12 mouse cellular contexts compared by ENCODE assay signal in genomic region chr6:108410771-108411170, GRCm38 (mm10).
DNase-seq lines count a peak whose midpoint lies in the region; ATAC-seq and TF ChIP-seq lines count a peak whose summit lies in the region.
"Had no signal": no experiment of that assay in that cellular context is flagged by ENCODE, and none has a peak within 500 bp of the region (broad histone marks: within the 10 kb centered on the region; RNA-seq: fewer than 3 reads in every experiment).

No protein-coding gene starts in this region.

- no peaks in the 10 kb centered on the region for H3K9me3 ChIP-seq in lung, embryonic 16.5 days (ENCODE audit: control insufficient read depth, low read length)
- H3K9me3 ChIP-seq in midbrain, postnatal 0 days (ENCODE audit: low read length), result no peaks in the 10 kb centered on the region
- H3K9me3 ChIP-seq: limb, embryonic 13.5 days; megakaryocyte, embryonic 14.5 days had no signal

- H3K27ac ChIP-seq in gastrocnemius, adult 2 months, result peak overlapping the region; percentile 38; the same call in 1 of the 2 replicates
- H3K27ac ChIP-seq in lung, embryonic 16.5 days (ENCODE audit: low read length), result peak overlapping the region; percentile 36; the same call in 1 of the 2 replicates
- no peak overlapping the region for H3K27ac ChIP-seq in midbrain, postnatal 0 days (ENCODE audit: low read depth, low read length)
- H3K27ac ChIP-seq: limb, embryonic 13.5 days had no signal

- ATAC-seq in lung, embryonic 16.5 days (ENCODE audit: low read depth), result peak; percentile 68
- no peak for ATAC-seq in monocyte, adult 5-6 weeks (replicated peaks; ENCODE audit: insufficient number of reproducible peaks, low FRiP score, low TSS enrichment, poor library complexity, severe bottlenecking)
- ATAC-seq in midbrain, postnatal 0 days (ENCODE audit: low FRiP score), result no peak
- ATAC-seq: activated CD4-positive, CD25-positive, alpha-beta regulatory T cell, adult 4 months had no signal

- no peak overlapping the region for H3K4me3 ChIP-seq in gastrocnemius, adult 2 months
- H3K4me3 ChIP-seq in lung, embryonic 16.5 days (ENCODE audit: low read length), result no peak overlapping the region
- H3K4me3 ChIP-seq in midbrain, postnatal 0 days (ENCODE audit: low read depth, low read length), result no peak overlapping the region
- H3K4me3 ChIP-seq: limb, embryonic 13.5 days; megakaryocyte, embryonic 14.5 days had no signal

- 35% methylated on average over 16 of the region's 16 CpGs for WGBS in lung, embryonic 16.5 days
- whole genome bisulfite sequencing in midbrain, postnatal 0 days, result 83% methylated on average over 16 of the region's 16 CpGs

- intact Hi-C loops in gastrocnemius, adult 2 months (cut with DNase I), result no loop called here

- peak; percentile 52 for DNase-seq in gastrocnemius, adult 2 months
- no peak for DNase-seq in gastrocnemius, adult 18-20 months (ENCODE audit: low spot score)
- peak; percentile 25 for DNase-seq in right cerebral cortex, adult 18-20 months
- DNase-seq in right cerebral cortex, postnatal 10 days (ENCODE audit: low spot score in 2 of 2), result no peak
- DNase-seq in midbrain, postnatal 0 days (ENCODE audit: low spot score), result no peak
- no peak for DNase-seq in urinary bladder, postnatal 14 days (ENCODE audit: low spot score)
- DNase-seq: cerebellum, postnatal 36 days had no signal

- H3K4me2 ChIP-seq in lung, embryonic 16.5 days (ENCODE audit: low read depth, low read length), result no peak overlapping the region
- no peak overlapping the region for H3K4me2 ChIP-seq in midbrain, postnatal 0 days (ENCODE audit: low read depth, low read length, poor library complexity, severe bottlenecking)
- H3K4me2 ChIP-seq: limb, embryonic 13.5 days had no signal

- H3K4me1 ChIP-seq in lung, embryonic 16.5 days (replicated peaks; ENCODE audit: control insufficient read depth, insufficient read depth, low read length), result peaks cover 3% of the 10 kb centered on the region
- H3K4me1 ChIP-seq in midbrain, postnatal 0 days (ENCODE audit: insufficient read depth, low read length), result no peaks in the 10 kb centered on the region
- H3K4me1 ChIP-seq: limb, embryonic 13.5 days; megakaryocyte, embryonic 14.5 days had no signal

- H3K27me3 ChIP-seq in lung, embryonic 16.5 days (ENCODE audit: control insufficient read depth, insufficient read depth, low read depth, low read length), result no peaks in the 10 kb centered on the region
- H3K27me3 ChIP-seq in midbrain, postnatal 0 days (ENCODE audit: insufficient read depth, low read length), result no peaks in the 10 kb centered on the region
- H3K27me3 ChIP-seq: limb, embryonic 13.5 days; megakaryocyte, embryonic 14.5 days had no signal

- H3K9ac ChIP-seq in lung, embryonic 16.5 days (ENCODE audit: low read length), result 0 out of 2 replicates have a peak overlapping the region, but pooled peaks have one; percentile 16
- H3K9ac ChIP-seq in midbrain, postnatal 0 days (replicated peaks; ENCODE audit: low read length, poor library complexity, severe bottlenecking), result no peak overlapping the region
- H3K9ac ChIP-seq: limb, embryonic 13.5 days had no signal

- peaks cover 2% of the 10 kb centered on the region for H3K36me3 ChIP-seq in lung, embryonic 16.5 days (ENCODE audit: control insufficient read depth, insufficient read depth, low read length)
- no peaks in the 10 kb centered on the region for H3K36me3 ChIP-seq in midbrain, postnatal 0 days (ENCODE audit: insufficient read depth, low read length)

- TF ChIP-seq CTCF in gastrocnemius, adult 2 months (IDR thresholded peaks at IDR 0.05), result no peak
- no peak for TF ChIP-seq CTCF in midbrain, postnatal 0 days (IDR thresholded peaks at IDR 0.05)

Comparison
In these comparisons a context has a peak if more than half of its experiments do, and no peak if none do; other contexts are left out.
1. DNase-seq: peak in gastrocnemius, adult 2 months (single experiment) and right cerebral cortex, adult 18-20 months (single experiment); none in gastrocnemius, adult 18-20 months (single experiment), right cerebral cortex, postnatal 10 days (0 of 2), midbrain, postnatal 0 days (single experiment) and urinary bladder, postnatal 14 days (single experiment).